Mouse (Mus musculus) erythroblast, embryonic 14.5 days (primary cell): ENCODE measurements around the gene Atad2b.

ENCODE experiments used
- GATA1 ChIP-seq: IDR thresholded peaks from 2 replicates; pipeline ENCODE4 v1.6.1; 2012; ENCODE audit warnings: low read length, inconsistent platforms, mixed read lengths
- TAL1 ChIP-seq: IDR thresholded peaks from 3 replicates; pipeline ENCODE4 v1.6.1; 2012; ENCODE audit warnings: low read length, inconsistent platforms, mixed read lengths

DNA sequence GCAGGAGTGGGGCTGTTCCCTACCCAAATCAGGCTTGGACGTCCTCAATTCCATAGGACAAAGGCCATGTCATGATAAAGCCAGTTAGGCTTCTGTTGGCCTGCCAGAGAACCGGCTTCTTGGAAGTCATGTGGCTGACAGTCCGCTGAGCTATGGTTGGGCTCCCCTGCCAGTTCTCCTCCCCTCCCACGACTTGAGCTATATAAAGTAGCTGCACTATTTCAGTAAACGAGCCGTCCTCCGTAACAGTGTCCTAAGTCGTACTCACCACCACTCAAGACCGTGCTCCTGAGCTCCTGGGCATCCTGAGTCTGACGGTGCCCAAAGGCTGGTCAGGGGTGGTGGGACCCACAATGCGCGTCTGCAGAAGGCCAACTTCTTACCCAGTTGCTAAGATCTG, 156.0 kb downstream of the Atad2b start:
- TF ChIP-seq GATA1 = no peak
- no peak for TF ChIP-seq TAL1
